Mouse (Mus musculus): ENCODE results near the gene Adamts7.
A peak's percentile ranks its signal among the peaks of the same experiment; 100 is the strongest.

The Adamts7 gene

GRCm38 (mm10) chr9:90162926-90163748 lies at the start of gene Adamts7:
Gene Adamts7, plus strand, starts transcription at chr9:90163069.
- DNase-seq: peak; percentile 28

GRCm38 (mm10) chr9:90113151-90113550 lies 49.7 kb upstream of the Adamts7 start:
- DNase-seq: peak; percentile 5

GRCm38 (mm10) chr9:90113651-90114566 lies 49.0 kb upstream of the Adamts7 start:
- DNase-seq: peak; percentile 92

GRCm38 (mm10) chr9:90114567-90115307 lies 48.1 kb upstream of the Adamts7 start, which contains the start of gene Morf4l1:
Gene Morf4l1, minus strand, starts transcription at chr9:90114774.
- peak; percentile 96 for DNase-seq

GRCm38 (mm10) chr9:90115308-90115700 lies 47.6 kb upstream of the Adamts7 start:
- no peak for DNase-seq

GRCm38 (mm10) chr9:90117234-90117633 lies 45.6 kb upstream of the Adamts7 start:
- DNase-seq: no peak

- DNase-seq: no peak
Observed at GRCm38 (mm10) chr9:90122246-90122740, 40.6 kb upstream of the Adamts7 start.

- no peak for DNase-seq
Observed at GRCm38 (mm10) chr9:90124156-90124872, 38.6 kb upstream of the Adamts7 start.

GRCm38 (mm10) chr9:90124873-90125245 lies 38.0 kb upstream of the Adamts7 start:
- no peak for DNase-seq

GRCm38 (mm10) chr9:90125416-90126099 lies 37.3 kb upstream of the Adamts7 start:
- DNase-seq: no peak

- DNase-seq: peak; percentile 91
Observed at GRCm38 (mm10) chr9:90126260-90127010, 36.4 kb upstream of the Adamts7 start.

GRCm38 (mm10) chr9:90127146-90127545 lies 35.7 kb upstream of the Adamts7 start:
- DNase-seq: no peak

- no peak for DNase-seq
Observed at GRCm38 (mm10) chr9:90128636-90129201, 34.1 kb upstream of the Adamts7 start.

GRCm38 (mm10) chr9:90133562-90134355 lies 29.1 kb upstream of the Adamts7 start:
- no peak for DNase-seq

GRCm38 (mm10) chr9:90135466-90135865 lies 27.4 kb upstream of the Adamts7 start:
- no peak for DNase-seq

GRCm38 (mm10) chr9:90135963-90136677 lies 26.7 kb upstream of the Adamts7 start:
- no peak for DNase-seq

GRCm38 (mm10) chr9:90136678-90136965 lies 26.2 kb upstream of the Adamts7 start:
- DNase-seq: no peak

GRCm38 (mm10) chr9:90145788-90146187 lies 17.1 kb upstream of the Adamts7 start:
- no peak for DNase-seq

- DNase-seq: no peak
Observed at GRCm38 (mm10) chr9:90146869-90147268, 16.0 kb upstream of the Adamts7 start.
